Mouse (Mus musculus) CD4-positive helper T cell, adult 2 months (primary cell): ENCODE measurements at regions not wholly inside any gene's neighbourhood (a gene's known extent, or its start where the extent isn't known, plus 50 kb on each side); places are given as distances from the start of the nearest gene placed in this dataset.

Source experiments
- DNase-seq: peaks from one replicate; pipeline ENCODE4 v3.0.0-alpha.2; 2012; ENCODE audit warnings: low read depth, missing footprints, low spot score

DNA sequence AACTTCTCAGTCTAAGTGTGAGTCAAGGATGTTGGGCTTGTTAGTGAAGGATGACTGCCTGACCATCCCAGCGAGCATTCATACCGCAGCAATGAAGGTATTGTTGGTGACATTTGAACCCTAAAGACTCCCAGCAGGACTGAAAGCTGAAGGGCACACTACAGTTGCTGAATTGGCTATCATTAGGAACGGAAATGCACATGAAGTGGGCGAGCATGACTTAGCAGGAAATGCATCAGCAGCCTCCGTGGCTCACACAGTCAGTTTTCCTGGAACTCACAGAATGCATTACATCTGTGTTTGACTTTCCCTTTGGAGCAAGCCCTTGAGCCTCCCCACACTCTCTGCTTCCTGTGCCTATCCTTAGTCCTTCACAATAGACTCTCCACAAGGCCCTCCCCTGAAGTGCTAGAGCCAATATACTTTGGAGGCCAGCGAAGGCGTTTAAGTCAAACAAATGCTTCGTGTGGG, 63.9 kb downstream of the Tmco5 start:
- no peak for DNase-seq

DNA sequence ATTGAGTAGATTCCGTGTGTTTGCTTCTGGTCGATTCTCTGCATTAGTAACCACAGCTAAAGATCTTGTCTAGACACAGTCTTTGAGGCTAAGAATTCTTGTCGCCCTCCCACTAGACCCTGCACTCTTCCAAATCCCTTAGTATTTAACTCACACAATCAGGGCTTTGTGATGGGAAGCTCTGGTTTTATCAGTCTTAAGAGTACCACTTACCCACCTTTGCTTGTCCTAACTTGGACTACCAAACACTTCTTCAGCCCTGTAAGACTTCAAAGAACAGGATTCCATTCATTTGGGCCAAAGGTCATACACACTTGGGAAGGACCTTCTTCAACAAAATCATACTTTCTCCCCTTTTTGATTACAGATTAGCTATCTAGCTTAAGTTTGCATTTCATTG, 70.0 kb downstream of the Tmco5 start:
- no peak for DNase-seq

DNA sequence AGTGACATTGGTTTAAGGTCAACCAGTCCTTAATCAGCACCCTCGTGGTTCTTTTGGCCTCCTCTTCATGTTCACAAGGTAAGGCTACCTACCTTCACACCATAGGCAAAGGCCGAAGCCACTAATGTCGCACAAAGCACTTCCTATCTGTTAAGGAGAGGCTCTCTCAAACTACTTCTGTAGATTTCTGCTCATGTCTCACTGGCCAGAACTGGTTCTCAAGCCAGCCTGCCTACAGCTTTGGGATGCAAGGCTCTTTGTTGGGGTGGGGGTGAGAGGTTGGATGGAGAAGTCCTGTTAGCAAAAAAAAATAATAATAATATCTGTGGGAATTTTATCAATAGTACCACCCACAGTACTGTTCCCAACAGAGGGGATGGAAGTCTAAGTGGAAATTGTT, 71.2 kb downstream of the Tmco5 start:
- DNase-seq, result no peak

DNA sequence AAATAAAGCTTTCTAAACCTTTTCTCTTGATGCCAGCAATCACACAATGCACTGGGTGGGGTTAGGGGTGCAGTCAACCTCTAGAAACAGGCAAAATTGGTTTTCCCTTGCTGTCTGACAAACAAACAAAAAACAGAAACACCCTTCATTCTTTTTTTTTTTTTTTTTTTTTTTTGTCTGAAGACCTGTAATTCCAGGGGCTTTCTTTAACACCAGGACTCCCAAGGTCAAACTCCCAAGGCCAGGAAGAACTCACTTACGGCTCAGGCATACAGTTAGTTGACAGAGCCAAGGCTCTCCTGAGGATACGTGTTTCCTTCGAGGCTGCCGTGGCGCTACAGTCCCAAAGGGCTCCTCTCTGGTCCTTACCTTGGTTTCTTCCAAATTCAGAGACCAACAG, 71.7 kb downstream of the Tmco5 start:
- DNase-seq, result no peak

DNA sequence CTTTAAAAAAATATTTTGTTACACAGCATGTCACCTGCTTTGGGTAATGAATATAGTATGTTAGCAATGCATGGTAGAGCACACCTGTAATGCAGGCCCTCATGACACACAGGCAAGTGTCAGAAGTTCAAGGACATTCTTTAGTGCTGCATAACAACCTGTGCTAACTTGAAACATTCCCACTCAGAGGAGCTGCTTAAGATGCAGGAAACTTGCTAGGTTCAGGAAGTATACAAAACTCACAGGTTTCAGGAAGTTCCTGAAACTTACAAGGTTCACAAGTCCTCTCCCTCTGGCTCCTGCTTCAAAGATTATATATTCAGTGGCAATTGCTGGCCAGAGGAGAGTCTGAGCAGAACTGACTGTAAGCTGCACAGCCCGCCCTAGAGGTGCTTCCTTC, 73.0 kb downstream of the Tmco5 start:
- DNase-seq, result no peak

DNA sequence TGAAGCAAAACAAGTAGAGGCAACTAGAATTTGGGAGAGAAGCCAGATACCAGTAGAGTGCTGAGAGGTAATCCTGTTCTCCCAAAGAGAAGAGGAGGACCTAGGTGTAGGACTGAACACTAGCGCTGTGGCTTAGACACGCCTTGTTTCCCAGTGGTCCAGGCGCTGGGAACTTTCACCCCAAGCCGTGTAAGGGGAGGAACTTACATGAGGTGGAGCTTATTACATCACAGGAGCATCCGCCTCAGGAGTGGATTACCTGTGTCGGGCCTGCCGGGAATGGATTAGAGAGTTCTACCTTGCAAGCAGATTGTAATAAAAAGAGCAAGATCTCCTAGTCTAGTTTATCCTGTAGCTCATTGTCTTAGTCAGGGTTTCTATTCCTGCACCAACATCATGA, 75.8 kb downstream of the Tmco5 start:
- DNase-seq, result no peak

DNA sequence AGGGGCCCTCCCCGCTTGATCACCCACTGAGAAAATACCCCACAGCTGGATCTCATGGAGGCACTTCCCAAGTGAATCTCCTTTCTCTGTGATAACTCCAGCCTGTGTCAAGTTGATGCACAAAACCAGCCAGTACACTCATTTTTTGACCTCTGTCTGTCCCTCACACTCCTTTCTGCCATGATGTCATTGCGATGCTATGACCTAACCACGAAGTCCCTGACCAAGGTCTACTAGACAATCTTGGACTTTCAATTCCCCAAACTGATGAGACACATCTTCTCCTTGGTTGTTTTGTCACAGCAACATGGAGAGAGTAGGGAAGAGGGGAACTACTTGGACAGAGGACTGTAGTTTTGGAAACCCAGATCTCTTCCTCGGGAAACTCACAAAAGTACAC, 76.4 kb downstream of the Tmco5 start:
- DNase-seq, result no peak

DNA sequence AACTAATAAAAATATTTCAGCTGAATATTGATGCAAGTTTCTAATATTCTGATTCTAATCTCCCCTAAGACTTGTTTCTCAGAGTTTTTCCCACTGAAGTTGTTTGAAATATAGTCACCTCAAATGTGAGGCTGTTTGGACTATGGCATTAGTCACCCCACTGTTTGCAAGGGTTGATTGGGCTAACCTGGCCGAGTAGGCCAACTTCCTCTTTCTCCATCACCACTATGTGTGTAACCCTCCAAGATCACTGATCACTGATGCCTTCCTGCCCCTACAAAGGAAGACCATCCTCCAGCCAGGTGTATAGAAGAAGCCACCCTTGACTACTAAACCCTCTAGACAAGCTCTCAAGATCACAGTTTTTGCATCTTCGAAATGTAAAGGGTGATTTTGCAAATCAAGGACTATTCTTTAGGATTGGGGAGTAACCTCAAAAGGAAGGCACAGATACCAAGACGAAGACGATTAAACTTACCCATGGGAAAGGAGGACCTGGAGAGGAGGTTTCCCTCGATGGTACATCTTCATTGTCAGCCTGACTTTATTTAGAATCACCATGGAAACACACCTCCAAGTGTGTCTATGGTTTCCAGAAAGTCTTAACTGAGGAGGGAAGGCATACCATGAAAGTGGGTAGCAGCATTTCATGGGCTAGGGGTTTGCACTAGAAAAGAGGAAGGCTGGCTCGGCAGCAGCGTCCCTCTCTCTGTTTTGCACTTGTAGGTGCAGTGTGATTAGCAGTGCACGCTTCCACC, 84.8 kb downstream of the Tmco5 start:
- no peak for DNase-seq

DNA sequence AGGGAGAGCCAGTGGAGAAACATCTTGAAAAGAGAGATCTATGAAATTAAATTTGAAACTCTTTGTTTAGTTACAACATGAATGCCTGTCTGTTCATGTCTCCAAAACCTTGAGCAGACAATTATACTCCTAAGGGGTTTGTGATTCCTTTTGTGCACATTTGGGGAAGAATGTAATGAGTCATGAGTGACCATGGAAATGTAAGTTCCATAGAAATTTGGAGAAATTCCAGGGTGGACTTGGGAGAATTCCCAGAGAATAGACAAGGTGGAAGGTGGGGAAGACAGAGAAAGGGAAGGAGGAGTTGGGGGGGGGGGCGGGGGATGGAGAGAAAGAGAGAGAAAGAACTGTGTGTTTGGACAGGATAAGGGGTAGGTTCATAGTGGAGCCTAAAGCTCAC, 87.8 kb downstream of the Tmco5 start:
- no peak for DNase-seq

DNA sequence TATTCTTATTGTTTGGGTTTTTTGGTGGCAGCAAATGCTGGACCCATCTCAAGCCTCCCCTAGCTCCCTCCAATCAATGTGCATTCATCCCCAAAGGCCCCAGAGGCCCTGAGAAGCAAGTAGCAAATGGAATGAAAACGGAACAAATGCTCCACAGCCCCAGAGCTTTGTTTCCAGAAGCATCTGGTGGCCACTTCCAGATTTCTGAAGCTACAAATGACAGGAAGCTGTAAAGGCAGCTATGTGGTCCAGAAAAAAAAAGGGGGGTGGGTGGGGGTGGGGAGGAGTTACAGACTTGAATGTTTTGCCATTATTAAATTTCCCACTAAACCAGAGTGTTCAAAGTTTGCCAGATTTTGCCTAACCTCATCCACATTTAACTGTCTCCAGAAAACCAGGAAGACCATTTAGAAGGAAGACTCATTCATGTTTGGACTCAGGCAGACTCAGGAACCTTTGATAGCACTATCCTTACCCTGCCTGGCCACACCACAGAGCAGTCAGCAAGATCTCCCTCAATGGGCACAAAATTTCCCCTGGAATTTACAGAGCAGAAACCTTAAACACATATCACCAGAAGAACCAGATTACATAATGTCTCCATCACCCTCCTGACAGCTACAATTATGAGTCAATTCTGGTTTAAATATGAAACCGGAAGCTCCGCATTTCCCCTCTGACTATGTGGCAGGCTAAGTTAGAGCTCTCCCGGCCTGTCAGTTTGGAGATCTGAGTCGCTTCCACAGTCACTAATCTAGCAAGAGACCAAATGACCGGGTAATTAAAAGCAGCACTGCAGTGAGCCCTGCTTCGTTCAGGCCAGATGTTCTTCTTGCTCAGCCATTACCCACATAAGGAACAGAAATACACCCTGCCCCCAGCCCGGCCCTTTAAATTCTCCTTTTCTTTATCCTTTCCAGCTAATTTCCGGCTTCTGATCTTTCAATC, 93.4 kb downstream of the Tmco5 start:
- peak; percentile 80 for DNase-seq

DNA sequence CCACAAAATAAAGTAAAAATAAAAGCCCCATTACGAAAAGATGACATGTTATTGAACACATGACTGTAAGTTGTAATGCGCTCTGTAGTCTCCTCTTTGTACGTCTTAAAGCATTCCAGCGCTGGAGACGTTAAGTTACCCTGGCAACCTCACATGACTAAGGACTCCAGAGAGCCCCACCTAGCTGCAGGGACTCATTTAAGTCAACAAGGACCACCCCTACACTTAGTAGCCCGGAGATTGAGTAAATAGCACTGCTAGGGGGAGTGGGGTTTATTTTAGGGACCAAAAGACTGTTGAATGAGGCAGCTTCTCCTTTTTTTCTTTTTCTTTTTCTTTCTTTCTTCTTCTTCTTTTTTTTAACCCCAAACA, 94.1 kb downstream of the Tmco5 start:
- peak; percentile 32 for DNase-seq

DNA sequence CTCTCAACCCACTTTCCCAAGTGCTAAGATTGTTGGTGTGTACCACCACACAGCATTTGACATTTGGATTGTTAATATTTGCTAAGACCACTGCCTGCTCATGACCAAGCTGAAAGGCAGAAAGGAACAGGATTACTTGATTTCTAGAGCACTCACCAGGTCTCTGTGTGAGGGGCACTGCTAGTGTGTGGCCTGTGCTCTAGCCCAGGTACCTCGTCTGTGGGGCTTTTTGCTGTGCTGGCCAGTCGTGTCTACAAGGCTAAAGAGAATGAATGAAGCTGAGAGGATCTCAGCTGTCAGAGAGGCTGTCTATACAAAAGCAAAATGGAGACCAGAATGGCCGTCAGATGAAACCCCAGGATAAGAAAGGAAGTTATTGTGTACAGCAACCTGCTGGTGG, 95.0 kb downstream of the Tmco5 start:
- DNase-seq, result no peak

DNA sequence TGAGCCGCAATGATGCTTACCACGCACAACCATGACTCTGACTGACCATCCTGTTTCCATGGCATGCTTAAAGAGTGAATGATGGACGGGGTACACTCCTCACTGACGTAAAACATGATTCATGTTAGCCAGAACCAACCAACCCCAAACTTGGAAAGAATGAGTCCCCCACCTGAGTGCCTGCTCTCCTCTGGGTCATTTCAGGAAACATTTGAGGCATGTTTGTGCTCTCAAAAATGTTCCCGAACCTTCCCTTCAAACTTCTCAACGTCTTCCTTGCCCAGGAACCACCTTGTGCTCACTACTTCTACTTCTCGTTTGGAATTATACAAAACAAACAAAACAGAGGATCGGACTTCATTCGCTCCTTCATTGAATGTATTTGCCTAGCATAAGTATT, 95.7 kb downstream of the Tmco5 start:
- peak; percentile 12 for DNase-seq

DNA sequence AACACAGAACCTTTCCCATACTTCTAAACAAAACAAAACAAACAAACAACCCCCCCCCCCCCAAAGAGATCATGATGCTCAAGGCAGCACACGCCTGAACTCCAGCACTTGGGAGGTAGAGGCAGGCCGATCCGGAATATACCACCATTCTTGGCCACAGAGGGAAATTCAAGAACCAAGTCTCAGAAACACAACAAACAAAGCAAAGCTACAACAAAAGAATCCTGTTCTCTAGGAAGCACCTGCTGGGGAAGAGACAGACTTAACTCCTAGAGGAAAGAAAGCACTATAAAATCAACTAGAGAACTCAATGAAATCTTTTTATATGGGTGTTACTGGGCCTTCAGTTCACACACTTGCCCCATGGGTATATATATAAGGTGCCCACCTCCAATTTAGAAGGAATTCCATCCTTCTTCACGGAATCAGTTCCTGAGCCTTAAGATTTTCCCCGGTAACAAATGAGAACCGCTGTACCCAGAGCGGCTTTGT, 96.1 kb downstream of the Tmco5 start:
- DNase-seq, result no peak

DNA sequence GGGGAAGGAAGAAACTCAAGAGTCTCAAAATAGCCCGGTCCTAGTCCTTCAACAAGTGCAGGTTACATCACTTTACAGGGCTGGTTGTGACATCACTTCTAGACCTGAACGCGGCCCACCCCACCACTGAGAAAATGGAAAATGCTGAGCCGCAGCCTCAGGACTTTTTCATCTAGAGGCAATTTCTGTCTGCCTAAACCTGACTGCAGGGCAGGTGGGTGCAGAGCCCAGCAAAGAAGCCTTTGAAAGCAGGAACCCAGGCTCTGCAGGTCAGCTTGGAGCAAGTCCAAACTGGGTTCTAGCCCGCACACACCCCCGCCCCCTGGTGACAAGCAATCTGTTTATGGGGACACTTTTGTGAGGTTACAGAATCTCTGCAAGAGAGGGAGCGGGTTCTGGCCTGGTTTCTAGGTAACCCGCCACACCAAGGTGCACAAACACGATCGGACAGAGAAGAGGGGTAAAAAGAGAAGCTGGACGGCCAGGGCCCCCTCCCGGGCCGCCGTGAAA, 96.7 kb downstream of the Tmco5 start:
- DNase-seq, result peak; percentile 51

DNA sequence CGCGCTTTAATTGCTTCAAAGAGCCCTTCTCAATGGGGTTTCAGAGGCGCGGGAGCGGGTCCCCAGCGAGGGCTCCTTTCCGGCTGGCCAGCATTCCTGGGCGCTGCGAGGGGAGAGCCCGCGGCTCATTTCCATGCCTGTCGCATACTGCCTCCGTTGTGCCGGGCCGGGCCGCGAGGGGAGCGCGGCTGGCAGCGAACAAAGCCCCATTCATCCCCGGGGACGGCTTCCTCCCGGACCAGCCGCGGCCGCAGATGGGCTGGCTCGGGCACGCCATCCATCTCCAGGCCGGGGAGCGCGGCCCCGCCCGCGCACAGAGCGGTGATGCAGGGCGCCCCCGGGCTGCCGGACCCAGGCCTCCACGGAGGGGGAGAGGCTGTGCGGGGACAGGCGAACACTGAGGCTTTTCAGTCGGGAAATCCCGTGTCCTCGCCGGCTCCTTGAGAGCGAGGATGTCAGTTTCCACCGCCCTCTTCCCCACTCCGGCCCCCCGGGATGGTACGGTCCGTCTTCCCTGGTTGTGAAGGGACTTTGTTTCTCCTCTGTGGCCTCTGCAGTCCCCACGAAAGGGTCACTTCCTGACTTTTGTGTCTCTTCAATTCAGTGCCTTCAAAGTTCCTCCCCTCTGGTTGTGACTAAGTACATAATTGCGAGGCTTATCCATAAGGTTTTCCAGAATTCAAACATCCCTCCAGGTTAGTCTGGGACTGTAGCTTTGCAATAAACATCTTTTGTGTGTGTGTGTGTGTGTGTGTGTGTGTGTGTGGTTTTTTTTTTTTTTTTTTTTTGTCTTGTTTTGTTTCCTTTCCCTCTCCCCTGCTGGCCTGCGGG, 97.3 kb downstream of the Tmco5 start:
- DNase-seq, result peak; percentile 50

DNA sequence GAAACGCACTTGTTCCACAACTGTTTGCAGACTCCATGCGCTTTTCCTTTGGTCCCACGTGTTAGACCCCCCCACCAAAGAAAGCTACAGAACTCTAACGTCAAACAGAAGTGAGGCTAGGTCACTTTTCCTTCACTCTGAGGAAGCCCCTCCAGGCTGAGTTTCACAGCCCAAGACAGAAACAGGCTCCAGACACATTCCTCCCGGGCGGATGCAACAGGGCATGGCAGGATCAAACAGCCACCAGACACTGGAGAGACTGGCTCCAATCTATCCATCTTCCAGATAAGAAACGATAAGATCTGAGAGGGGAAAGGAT, 97.9 kb downstream of the Tmco5 start:
- DNase-seq, result no peak

DNA sequence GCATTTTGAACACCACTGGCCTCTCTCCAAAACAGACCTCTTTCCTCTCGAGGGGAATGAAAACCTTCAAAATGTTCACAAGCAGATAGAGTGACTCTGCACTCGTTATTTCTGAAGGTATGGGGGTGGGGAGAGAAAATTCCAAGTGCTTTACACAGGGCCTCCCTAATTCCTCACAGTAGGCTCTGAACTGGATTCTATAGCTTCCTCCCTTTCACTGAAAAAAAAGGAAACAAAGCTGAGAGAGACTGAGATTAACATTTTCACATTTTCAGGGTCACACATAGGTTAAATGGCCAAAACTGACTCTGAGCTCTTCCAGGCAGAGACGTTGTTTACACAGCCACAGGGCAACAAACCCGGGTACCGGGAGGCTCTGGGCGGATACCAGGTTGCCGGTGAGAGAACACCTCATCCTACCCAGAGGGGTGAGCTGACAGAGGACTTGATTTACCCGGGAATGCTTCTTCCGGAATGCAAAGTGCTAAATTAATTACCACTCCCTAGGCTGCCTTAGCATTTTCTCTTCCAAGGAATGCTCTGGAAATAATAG, 98.5 kb downstream of the Tmco5 start:
- DNase-seq, result no peak

DNA sequence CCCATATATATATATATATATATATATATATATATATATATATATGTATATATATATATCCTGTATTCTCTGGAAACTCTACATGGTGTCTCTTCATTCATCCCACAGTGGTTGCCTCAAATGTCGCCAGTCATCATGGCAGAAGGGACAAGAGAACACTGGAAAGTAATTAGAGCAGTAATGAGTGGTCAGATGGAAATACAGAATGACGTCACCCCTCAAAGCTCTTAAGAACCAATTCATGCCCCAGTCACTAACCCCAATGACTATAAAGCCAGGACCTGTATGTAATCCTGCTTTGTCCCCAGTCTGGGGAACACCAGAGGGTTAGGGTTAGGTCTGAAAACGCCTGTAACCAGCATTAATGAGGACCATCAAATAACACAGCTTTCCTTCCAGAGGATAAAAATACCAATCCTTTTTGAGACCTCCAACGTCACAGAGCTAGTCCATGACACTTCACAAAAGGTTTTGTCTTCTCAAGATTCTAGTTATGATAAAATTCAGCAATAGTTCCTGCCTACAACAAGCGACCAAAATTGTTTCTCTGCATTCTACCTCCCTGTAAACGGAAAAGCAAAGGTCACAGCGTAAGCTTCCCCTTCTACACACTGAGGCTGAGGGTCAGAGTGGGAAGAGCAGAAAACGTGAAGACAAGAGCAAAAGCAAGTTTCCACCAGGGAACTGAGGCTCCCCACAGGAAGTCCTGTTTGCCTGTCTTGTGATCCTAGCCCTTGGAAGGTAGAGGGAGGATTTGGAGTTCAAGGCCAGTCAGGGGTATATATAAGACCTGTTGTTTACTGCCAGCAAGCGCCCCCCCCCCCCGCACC, 99.5 kb downstream of the Tmco5 start:
- no peak for DNase-seq

DNA sequence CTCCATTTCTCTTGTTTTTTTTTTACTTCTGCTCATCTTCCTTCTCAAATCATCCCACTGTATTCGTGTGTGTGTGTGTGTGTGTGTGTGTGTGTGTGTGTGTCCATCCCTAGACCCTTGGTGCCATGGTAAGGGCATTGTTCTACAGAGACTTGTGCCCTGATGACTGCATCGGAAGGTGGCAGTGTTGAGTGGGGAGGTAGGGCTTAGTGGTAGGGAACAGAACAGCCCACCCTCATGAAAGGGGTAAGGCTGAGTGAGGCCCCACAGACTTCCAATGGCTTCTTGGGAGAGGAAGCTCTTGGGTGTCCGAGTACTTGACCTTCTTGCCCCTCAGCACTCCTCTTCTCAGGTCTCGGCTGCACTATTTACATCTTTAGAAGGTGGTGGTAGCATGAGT, 100.3 kb downstream of the Tmco5 start:
- no peak for DNase-seq
